Mouse (Mus musculus) hindbrain, embryonic 14.5 days (tissue): ENCODE results near the gene Rab14. TPM values are rescaled to one million over a fixed set of nuclear protein-coding genes. Genes with fewer than 3 reads are reported as not detected.

Experiments
- ATAC-seq: fragments of 200-750 bp; cut with Nextera tagmentation; 2 replicates; pipeline ENCODE4 v1.8.0; 2017; ENCODE audit warnings: moderate number of reproducible peaks, mild to moderate bottlenecking, moderate TSS enrichment, moderate library complexity; ENCODE audit not compliant: low FRiP score
- DNase-seq: peaks from one replicate; pipeline ENCODE4 v3.0.0-alpha.2; 2015; ENCODE audit warnings: low spot score
- H3K27ac ChIP-seq: fragments of 300-500 bp; sonication (generic); 2 replicates; pipeline ENCODE4 v1.5.1; 2014; ENCODE audit warnings: mild to moderate bottlenecking, moderate library complexity
- H3K27me3 ChIP-seq: fragments of 300-500 bp; sonication (generic); 2 replicates; pipeline ENCODE4 v1.6.1; 2014; ENCODE audit warnings: mild to moderate bottlenecking, low read length, mixed read lengths; ENCODE audit not compliant: control insufficient read depth, insufficient read depth
- H3K36me3 ChIP-seq: fragments of 300-500 bp; sonication (generic); replicated peaks from 2 replicates; pipeline ENCODE4 v1.6.1; 2014; ENCODE audit not compliant: control insufficient read depth, insufficient read depth
- H3K4me1 ChIP-seq: fragments of 300-500 bp; sonication (generic); replicated peaks from 2 replicates; pipeline ENCODE4 v1.6.1; 2014; ENCODE audit warnings: antibody characterized with exemption, low read length, mixed read lengths; ENCODE audit not compliant: control insufficient read depth, insufficient read depth
- H3K4me2 ChIP-seq: fragments of 300-500 bp; sonication (generic); replicated peaks from 2 replicates; pipeline ENCODE4 v1.6.1; 2014; ENCODE audit warnings: mild to moderate bottlenecking, moderate library complexity
- H3K4me3 ChIP-seq: fragments of 300-500 bp; sonication (generic); replicated peaks from 2 replicates; pipeline ENCODE4 v1.5.1; 2014; ENCODE audit warnings: mild to moderate bottlenecking, low read length
- H3K9ac ChIP-seq: fragments of 300-500 bp; sonication (generic); 2 replicates; pipeline ENCODE4 v1.6.1; 2014
- H3K9me3 ChIP-seq: fragments of 300-500 bp; sonication (generic); 2 replicates; pipeline ENCODE4 v1.6.1; 2016; ENCODE audit warnings: low read length; ENCODE audit not compliant: control insufficient read depth
- WGBS: fragments of 180-500 bp; shearing (Covaris S2); extraction: QIAGEN DNeasy Blood & Tissue Kit; methylation state at CpG from one replicate; pipeline ENCODE4 v1.1.7; 2014; 5-methylcytosine and 5-hydroxymethylcytosine counted together
- polyA plus RNA-seq: library from polyadenylated mRNA; unstranded; fragments of >200 nt; fragmentation: Nextera tagmentation; extraction: Ambion mirVana; gene quantifications from 2 replicates; pipeline ENCODE4 v1.2.1, GENCODE M21; 2014

Gene Rab14
- polyA plus RNA-seq, 1 experiment from 2014 or later = 375 TPM

- Histone ChIP-seq H3K9me3 (no peaks in the 10 kb centered on the region), H3K27ac (no peak overlapping the region), H3K4me1 (no peaks in the 10 kb centered on the region), H3K9ac (no peak overlapping the region), H3K27me3 (no peaks in the 10 kb centered on the region), H3K4me3 (no peak overlapping the region), H3K4me2 (no peak overlapping the region), H3K36me3 (no peaks in the 10 kb centered on the region)
- DNase-seq = no peak
- ATAC-seq = no peak
- 91% methylated on average over 15 of the region's 15 CpGs for WGBS
These were observed 23.4 kb upstream of the Rab14 start for GRCm38 (mm10) chr2:35224285-35224684.

- Histone ChIP-seq H3K9me3 (no peaks in the 10 kb centered on the region), H3K27ac (no peak overlapping the region; the same call in 1 of the 2 replicates), H3K4me1 (no peaks in the 10 kb centered on the region), H3K9ac (no peak overlapping the region), H3K36me3 (no peaks in the 10 kb centered on the region), H3K4me2 (no peak overlapping the region), H3K27me3 (no peaks in the 10 kb centered on the region), H3K4me3 (no peak overlapping the region)
- no peak for DNase-seq
- ATAC-seq = no peak
- 72% methylated on average over 6 of the region's 6 CpGs for WGBS
These were observed 22.0 kb upstream of the Rab14 start for GRCm38 (mm10) chr2:35222822-35223391.

- 99% methylated on average over 3 of the region's 3 CpGs for WGBS
- ATAC-seq (no peak), DNase-seq (no peak)
- no peak overlapping the region for H3K4me2 ChIP-seq
- H3K4me3 ChIP-seq = no peak overlapping the region
- no peaks in the 10 kb centered on the region for H3K9me3 ChIP-seq
- H3K9ac ChIP-seq = no peak overlapping the region
- H3K4me1 ChIP-seq = peaks cover 7% of the 10 kb centered on the region
- H3K27ac ChIP-seq = no peak overlapping the region
- no peaks in the 10 kb centered on the region for H3K36me3 ChIP-seq
- no peaks in the 10 kb centered on the region for H3K27me3 ChIP-seq
These were observed 17.8 kb upstream of the Rab14 start for GRCm38 (mm10) chr2:35218736-35219135.

- no peaks in the 10 kb centered on the region for H3K9me3 ChIP-seq
- H3K4me1 ChIP-seq = peaks cover 7% of the 10 kb centered on the region
- H3K9ac ChIP-seq = no peak overlapping the region
- H3K27ac ChIP-seq = no peak overlapping the region
- no peaks in the 10 kb centered on the region for H3K27me3 ChIP-seq
- no peak overlapping the region for H3K4me2 ChIP-seq
- DNase-seq (no peak), ATAC-seq (no peak)
- 98% methylated on average over 2 of the region's 2 CpGs for WGBS
- no peaks in the 10 kb centered on the region for H3K36me3 ChIP-seq
- no peak overlapping the region for H3K4me3 ChIP-seq
These were observed 15.8 kb upstream of the Rab14 start for GRCm38 (mm10) chr2:35216701-35217100.

- Histone ChIP-seq H3K9me3 (no peaks in the 10 kb centered on the region), H3K4me1 (peaks cover 7% of the 10 kb centered on the region), H3K27me3 (no peaks in the 10 kb centered on the region), H3K4me3 (no peak overlapping the region), H3K4me2 (no peak overlapping the region), H3K36me3 (no peaks in the 10 kb centered on the region), H3K27ac (no peak overlapping the region), H3K9ac (no peak overlapping the region)
- no peak for DNase-seq
- WGBS = 28% methylated on average over 14 of the region's 14 CpGs
- peak; percentile 37; the same call in 1 of the 2 replicates for ATAC-seq
These were observed 14.4 kb upstream of the Rab14 start for GRCm38 (mm10) chr2:35215363-35215762.

GRCm38 (mm10) chr2:35214881-35215358 is 14.0 kb upstream of the Rab14 start:
- H3K27ac ChIP-seq = no peak overlapping the region
- no peaks in the 10 kb centered on the region for H3K9me3 ChIP-seq
- peak; percentile 87 for DNase-seq
- H3K4me2 ChIP-seq = peak overlapping the region; percentile 36
- no peaks in the 10 kb centered on the region for H3K36me3 ChIP-seq
- H3K27me3 ChIP-seq = no peaks in the 10 kb centered on the region
- H3K9ac ChIP-seq = no peak overlapping the region
- no peak overlapping the region for H3K4me3 ChIP-seq
- peaks cover 7% of the 10 kb centered on the region for H3K4me1 ChIP-seq
- peak; percentile 79 for ATAC-seq
- WGBS = 3% methylated on average over 12 of the region's 12 CpGs

GRCm38 (mm10) chr2:35213345-35213910 is 12.5 kb upstream of the Rab14 start:
- DNase-seq = no peak
- Histone ChIP-seq H3K9ac (no peak overlapping the region), H3K4me2 (no peak overlapping the region), H3K4me3 (no peak overlapping the region), H3K27ac (no peak overlapping the region), H3K9me3 (no peaks in the 10 kb centered on the region), H3K4me1 (peaks cover 7% of the 10 kb centered on the region), H3K27me3 (no peaks in the 10 kb centered on the region), H3K36me3 (no peaks in the 10 kb centered on the region)
- 89% methylated on average over 12 of the region's 12 CpGs for WGBS
- ATAC-seq = no peak

GRCm38 (mm10) chr2:35211681-35212080 is 10.8 kb upstream of the Rab14 start:
- 74% methylated on average over 3 of the region's 3 CpGs for WGBS
- ATAC-seq = no peak

GRCm38 (mm10) chr2:35208931-35209665 is 8.2 kb upstream of the Rab14 start:
- no peak overlapping the region for H3K4me2 ChIP-seq
- no peaks in the 10 kb centered on the region for H3K36me3 ChIP-seq
- no peak overlapping the region for H3K27ac ChIP-seq
- H3K9ac ChIP-seq = no peak overlapping the region
- no peaks in the 10 kb centered on the region for H3K27me3 ChIP-seq
- DNase-seq = no peak
- H3K9me3 ChIP-seq = no peaks in the 10 kb centered on the region
- WGBS = 71% methylated on average over 8 of the region's 8 CpGs
- H3K4me1 ChIP-seq = no peaks in the 10 kb centered on the region
- H3K4me3 ChIP-seq = no peak overlapping the region
- ATAC-seq = no peak

More at GRCm38 (mm10) chr2:35211681-35212080, 10.8 kb upstream of the Rab14 start:
- Histone ChIP-seq H3K4me3 (no peak overlapping the region), H3K4me1 (peaks cover 7% of the 10 kb centered on the region), H3K9me3 (no peaks in the 10 kb centered on the region), H3K4me2 (no peak overlapping the region), H3K27me3 (no peaks in the 10 kb centered on the region), H3K36me3 (no peaks in the 10 kb centered on the region), H3K27ac (no peak overlapping the region), H3K9ac (no peak overlapping the region)
- DNase-seq = no peak
